Mouse (Mus musculus) cerebellum, adult 8-10 months (tissue): ENCODE results near the gene Gbgt1.

Source experiments
- DNase-seq: peaks from one replicate; pipeline ENCODE4 v3.0.0; 2022

Gbgt1 gene

GRCm38 (mm10) chr2:28532938-28533771 is 36.5 kb downstream of the Gbgt1 start:
- DNase-seq: peak; percentile 87

GRCm38 (mm10) chr2:28533901-28534435 is 37.3 kb downstream of the Gbgt1 start:
- no peak for DNase-seq

DNA sequence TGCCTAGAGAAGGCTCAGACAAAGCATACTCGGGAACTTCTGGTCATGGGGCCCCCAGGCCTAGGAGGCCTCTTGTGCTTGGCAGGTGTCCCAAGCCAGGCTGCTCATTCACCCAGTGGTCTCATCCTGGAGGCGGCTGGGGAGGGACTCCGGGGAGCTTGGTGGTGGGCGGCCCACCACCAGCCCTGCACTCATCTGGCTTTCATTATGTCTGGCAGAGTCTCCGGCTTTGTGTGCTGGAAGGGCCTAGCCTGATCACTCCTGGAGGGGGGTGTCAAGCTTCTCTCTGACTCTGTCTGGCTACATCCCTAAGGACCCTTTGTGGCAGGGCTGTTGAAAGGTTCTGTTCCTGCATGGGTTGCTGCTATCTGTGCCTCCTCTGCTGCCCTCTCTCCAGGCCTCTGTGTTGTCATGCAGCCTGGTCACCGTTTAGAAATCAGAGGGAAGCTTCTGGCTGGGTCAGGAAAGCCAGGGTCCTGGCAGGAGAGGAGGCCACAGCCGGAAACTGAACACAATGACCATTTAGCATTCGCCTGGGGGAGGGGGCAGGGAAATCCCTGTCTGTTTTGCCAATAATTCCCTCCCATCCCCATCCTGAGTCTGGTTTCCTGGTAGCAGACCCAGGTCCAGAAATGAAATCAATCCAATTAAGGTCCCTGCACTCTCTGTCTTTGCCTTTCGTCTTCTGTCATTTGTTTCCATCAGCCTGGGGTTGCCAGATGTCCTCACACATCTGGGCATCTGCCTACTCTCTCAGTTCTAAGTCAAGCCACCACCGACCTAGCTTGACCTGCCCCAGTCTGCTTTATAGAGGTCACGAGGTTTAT is 38.0 kb downstream of the Gbgt1 start:
- no peak for DNase-seq

DNA sequence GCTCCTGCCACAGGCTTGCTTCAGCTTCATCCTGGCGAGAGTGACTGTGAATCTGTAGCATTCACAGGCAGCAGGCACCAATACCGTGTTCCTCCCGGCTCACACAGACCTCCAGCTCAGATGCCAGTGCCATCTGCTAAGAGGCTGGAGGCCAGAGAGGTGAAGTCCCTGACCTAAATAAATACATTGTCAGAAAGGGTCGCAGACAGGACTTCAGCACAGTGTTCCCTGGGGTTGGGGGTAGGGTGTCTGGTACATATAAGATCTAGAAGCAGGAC is 38.5 kb downstream of the Gbgt1 start:
- no peak for DNase-seq

DNA sequence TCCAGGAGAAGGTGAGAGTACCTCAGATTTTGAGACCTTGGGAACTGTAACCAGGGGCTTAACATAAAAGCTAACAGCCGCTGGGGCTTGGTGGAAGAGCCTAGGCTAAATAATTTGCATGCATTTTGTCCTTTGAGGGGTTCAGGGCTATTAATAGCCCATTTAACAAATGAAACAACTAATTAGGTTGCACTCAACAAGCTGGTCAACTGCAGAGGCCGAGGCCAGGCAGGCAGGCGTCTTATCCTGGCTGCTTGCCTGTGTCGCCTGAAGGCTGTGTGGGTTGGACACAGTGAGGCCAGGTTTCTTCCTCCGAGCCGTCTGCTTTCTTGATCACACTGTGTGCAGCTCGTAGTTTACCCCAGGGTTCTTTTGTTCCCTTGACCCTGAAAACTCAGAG is 39.0 kb downstream of the Gbgt1 start:
- no peak for DNase-seq

GRCm38 (mm10) chr2:28536166-28536565 is 39.5 kb downstream of the Gbgt1 start:
- DNase-seq: no peak

DNA sequence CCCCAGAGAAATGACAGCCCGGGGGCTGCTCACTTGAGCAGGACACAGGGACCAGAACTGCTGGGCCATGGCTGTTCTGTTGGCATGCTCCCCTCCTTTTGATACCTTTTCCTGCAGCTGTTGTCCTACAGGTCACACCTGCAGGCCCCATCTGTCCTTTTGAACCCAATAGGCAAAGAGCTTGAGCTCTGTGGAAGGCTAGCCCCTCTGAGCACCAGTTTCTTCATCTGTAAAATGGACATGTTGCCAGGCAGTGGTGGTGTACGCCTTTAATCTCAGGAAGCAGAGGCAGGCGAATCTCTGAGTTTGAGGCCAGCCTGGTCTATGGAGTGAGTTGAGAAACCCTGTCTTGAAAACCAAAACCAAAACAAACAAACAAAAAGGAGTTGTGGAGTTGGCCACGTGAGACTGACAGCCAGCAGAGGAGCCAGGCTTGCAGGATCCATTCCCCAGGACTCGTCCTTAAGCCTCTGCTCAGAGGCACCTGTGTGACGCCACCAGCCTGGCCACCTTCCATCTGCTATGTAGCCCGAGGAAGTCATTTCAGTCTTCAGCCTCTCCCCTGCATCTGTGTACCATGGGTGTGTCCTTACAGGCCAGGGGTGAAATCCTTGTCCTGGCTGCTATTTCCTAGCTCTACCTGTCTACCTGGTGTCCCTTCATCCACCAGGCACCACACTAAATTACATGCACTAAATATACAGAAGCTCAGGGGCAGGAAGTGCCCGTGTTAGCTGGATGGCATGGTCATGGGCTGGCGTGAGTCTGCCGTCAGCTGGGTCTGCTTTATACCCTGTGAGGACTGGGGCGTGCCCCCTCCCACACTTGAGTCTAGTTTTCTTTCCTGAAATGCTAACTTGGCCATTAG is 40.3 kb downstream of the Gbgt1 start:
- no peak for DNase-seq

GRCm38 (mm10) chr2:28537634-28537920 is 40.9 kb downstream of the Gbgt1 start:
- DNase-seq: peak; percentile 24

- DNase-seq: peak; percentile 35
These were observed 41.5 kb downstream of the Gbgt1 start for GRCm38 (mm10) chr2:28537995-28538816.

DNA sequence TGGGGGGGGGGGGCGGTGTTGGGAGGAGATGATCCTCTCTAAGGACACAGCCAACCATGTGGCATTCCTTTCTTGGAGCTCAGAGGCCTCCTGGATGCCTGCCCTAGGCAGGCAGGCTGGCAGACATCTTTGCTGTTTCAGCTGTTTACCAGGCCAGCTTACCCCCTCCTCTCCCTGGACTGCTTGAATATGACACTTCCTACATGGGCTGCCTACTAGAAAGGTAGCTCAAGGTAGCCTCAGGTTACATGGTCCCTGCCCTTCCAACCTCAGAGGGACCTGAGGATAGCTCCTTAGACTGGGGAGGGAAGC is 42.1 kb downstream of the Gbgt1 start:
- peak; percentile 41 for DNase-seq

- DNase-seq: peak; percentile 54
These were observed 42.5 kb downstream of the Gbgt1 start for GRCm38 (mm10) chr2:28539206-28539605.

DNA sequence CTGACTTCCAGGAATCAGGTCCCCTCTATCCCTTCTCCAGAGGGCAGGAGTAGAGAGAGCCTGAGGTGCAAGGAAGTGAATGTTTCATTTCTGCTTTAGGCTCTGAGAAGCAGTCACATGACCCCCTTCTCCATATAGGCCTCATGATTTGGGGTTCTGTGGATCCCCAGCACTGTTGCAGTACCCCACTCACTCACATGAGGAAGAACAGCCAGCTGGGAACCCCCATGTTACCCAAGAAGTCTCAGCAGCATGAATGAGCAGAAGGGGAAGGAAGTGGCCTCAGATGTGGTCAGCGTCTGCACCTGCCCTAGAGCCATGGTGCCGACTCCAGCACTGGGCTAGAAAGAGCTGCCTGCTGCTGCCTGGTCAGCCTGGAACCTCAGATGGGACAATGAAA is 43.3 kb downstream of the Gbgt1 start:
- DNase-seq: peak; percentile 26

DNA sequence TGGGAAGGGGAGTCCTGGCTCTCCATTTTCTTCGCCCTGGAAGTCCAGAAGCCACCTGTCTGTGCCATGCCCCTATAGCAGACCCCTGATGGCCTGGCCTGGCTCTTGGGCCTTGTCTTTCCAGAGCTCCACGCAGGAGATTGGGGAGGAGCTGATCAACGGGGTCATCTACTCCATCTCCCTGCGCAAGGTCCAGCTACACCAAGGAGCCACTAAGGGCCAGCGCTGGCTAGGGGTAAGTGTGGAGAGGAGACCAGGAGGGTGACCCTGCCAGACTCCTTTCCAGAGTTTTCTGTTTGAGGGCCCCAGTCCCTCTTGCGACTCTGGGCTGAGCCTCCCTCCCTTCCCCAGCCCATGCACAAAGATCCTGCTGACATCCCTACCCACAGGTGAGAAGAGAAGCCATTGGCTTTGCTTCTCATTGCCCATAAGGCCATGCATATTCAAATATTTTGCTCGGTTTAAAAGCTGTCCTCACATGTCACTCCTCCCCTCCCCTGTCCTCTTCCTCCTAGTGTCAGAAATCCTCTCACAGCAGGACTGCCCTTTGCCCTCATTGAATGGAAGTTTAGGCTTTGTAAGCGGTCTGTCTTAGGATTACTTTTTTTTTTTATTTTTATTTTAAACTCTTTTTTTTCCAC is 44.0 kb downstream of the Gbgt1 start:
- peak; percentile 22 for DNase-seq

DNA sequence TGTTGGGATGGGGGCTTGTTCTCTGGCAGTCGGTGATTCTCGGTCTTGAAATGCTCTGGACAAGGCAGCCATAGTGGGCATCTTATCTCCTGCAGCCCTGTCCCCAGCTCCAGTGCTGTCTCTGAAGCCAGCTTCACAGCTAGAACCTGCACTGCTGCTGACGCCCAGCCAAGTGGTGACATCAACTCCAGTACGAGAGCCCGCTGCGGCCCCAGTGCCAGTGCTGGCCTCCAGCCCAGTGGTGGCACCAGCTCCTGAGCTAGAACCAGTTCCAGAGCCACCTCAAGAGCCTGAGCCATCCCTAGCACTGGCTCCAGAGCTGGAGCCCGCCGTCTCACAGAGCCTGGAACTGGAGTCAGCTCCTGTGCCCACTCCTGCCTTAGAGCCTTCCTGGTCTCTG is 47.2 kb downstream of the Gbgt1 start:
- DNase-seq: peak; percentile 93

- DNase-seq: peak; percentile 68
These were observed 49.3 kb downstream of the Gbgt1 start for GRCm38 (mm10) chr2:28545976-28546375.

DNA sequence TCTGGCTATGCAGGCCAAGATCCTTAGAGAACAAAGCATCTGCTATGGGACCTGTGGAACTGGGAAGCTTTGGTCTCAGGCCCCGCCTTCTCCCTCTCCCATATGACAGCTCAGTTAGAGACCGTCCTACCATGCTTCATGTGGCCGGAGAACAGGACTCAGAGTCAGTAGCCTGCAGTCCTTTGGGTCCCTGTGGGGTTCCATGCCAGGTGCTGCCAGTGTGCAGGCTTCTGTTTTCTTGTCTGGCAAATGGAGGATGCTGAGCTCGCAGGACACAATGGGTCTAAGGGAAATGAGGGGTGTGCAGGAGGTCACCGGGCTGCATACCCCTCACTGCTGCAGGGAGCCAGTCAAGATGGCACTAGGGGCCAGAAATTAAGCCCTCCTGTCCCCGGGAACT is 49.9 kb downstream of the Gbgt1 start:
- DNase-seq: no peak

GRCm38 (mm10) chr2:28547237-28548172 is 50.8 kb downstream of the Gbgt1 start:
- DNase-seq: peak; percentile 89

GRCm38 (mm10) chr2:28549157-28549556 is 52.5 kb downstream of the Gbgt1 start:
- DNase-seq: peak; percentile 20

DNA sequence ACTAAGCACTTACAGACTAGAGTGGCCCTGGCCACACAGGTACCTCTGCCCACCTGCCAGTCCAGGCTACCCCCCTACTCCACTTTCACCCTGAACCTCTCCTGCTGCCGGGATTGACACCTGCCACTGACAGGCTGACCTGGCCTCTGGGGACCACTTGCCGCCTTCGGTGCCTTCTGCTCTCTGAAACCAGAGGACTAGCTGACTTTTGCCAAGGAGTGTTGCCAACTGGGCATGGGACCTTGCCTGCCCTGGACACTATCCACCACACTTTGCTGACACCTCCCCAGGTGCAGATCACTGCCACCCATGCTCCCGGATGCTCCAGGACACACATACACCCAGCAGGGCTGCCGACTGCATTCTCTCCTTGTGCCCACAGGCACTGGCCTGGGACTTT is 55.6 kb downstream of the Gbgt1 start:
- no peak for DNase-seq
